Mouse (Mus musculus) hindbrain, embryonic 14.5 days (tissue): ENCODE measurements around the gene Pde4d. TPM values are rescaled to one million over a fixed set of nuclear protein-coding genes. Genes with fewer than 3 reads are reported as not detected.
A peak's percentile ranks its signal among the peaks of the same experiment; 100 is the strongest.

Experiments used
- ATAC-seq: fragments of 200-750 bp; cut with Nextera tagmentation; 2 replicates; pipeline ENCODE4 v1.8.0; 2017; ENCODE audit warnings: moderate number of reproducible peaks, mild to moderate bottlenecking, moderate TSS enrichment, moderate library complexity; ENCODE audit not compliant: low FRiP score
- DNase-seq: peaks from one replicate; pipeline ENCODE4 v3.0.0-alpha.2; 2015; ENCODE audit warnings: low spot score
- H3K27ac ChIP-seq: fragments of 300-500 bp; sonication (generic); 2 replicates; pipeline ENCODE4 v1.5.1; 2014; ENCODE audit warnings: mild to moderate bottlenecking, moderate library complexity
- H3K27me3 ChIP-seq: fragments of 300-500 bp; sonication (generic); 2 replicates; pipeline ENCODE4 v1.6.1; 2014; ENCODE audit warnings: mild to moderate bottlenecking, low read length, mixed read lengths; ENCODE audit not compliant: control insufficient read depth, insufficient read depth
- H3K36me3 ChIP-seq: fragments of 300-500 bp; sonication (generic); replicated peaks from 2 replicates; pipeline ENCODE4 v1.6.1; 2014; ENCODE audit not compliant: control insufficient read depth, insufficient read depth
- H3K4me1 ChIP-seq: fragments of 300-500 bp; sonication (generic); replicated peaks from 2 replicates; pipeline ENCODE4 v1.6.1; 2014; ENCODE audit warnings: antibody characterized with exemption, low read length, mixed read lengths; ENCODE audit not compliant: control insufficient read depth, insufficient read depth
- H3K4me2 ChIP-seq: fragments of 300-500 bp; sonication (generic); replicated peaks from 2 replicates; pipeline ENCODE4 v1.6.1; 2014; ENCODE audit warnings: mild to moderate bottlenecking, moderate library complexity
- H3K4me3 ChIP-seq: fragments of 300-500 bp; sonication (generic); replicated peaks from 2 replicates; pipeline ENCODE4 v1.5.1; 2014; ENCODE audit warnings: mild to moderate bottlenecking, low read length
- H3K9ac ChIP-seq: fragments of 300-500 bp; sonication (generic); 2 replicates; pipeline ENCODE4 v1.6.1; 2014
- H3K9me3 ChIP-seq: fragments of 300-500 bp; sonication (generic); 2 replicates; pipeline ENCODE4 v1.6.1; 2016; ENCODE audit warnings: low read length; ENCODE audit not compliant: control insufficient read depth
- WGBS: fragments of 180-500 bp; shearing (Covaris S2); extraction: QIAGEN DNeasy Blood & Tissue Kit; methylation state at CpG from one replicate; pipeline ENCODE4 v1.1.7; 2014; 5-methylcytosine and 5-hydroxymethylcytosine counted together
- polyA plus RNA-seq: library from polyadenylated mRNA; unstranded; fragments of >200 nt; fragmentation: Nextera tagmentation; extraction: Ambion mirVana; gene quantifications from 2 replicates; pipeline ENCODE4 v1.2.1, GENCODE M21; 2014

Pde4d gene
- polyA plus RNA-seq, 1 experiment from 2014 or later, result 23.2 TPM

DNA sequence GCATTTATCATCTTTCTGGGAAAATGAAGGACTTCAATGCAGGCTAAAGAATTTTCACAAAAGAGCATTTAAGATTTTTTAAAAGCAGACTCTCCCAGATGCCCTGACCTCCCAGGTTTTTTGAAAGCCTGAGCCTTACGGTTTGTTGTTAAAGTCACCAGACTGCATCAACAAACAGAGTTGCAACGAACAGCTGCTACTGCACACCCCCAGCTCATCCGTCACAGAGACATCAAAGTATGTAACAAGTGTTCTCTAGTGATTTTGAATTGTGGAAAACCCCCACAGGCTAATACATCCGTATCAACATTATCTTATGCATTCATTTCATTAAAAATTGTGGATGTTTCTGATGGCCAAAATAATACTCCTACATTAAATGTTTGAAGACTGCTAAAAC is 841.2 kb downstream of the Pde4d start:
- no peak overlapping the region for H3K4me3 ChIP-seq
- WGBS, result 29% methylated on average over 4 of the region's 4 CpGs

DNA sequence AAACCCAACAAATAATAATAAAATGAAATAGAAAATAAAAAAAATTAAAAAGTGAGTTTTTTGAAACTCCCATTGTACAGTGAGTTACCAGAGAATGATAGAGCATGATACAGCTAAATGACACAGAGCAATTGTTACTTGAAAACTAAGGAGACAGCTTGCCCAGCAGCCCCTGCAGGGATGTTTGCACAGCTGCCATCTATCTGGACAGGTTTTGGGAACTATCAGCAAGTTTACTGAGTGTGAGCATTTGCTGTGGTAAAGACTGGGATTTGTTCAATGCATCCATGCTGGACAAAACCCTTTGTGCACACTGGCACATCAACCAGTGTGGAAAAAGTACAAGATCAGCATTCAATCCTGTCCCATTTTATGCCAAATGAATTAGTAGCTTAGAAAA is 843.3 kb downstream of the Pde4d start:
- no peak overlapping the region for H3K27ac ChIP-seq
- H3K27me3 ChIP-seq, result no peaks in the 10 kb centered on the region
- no peak overlapping the region for H3K9ac ChIP-seq
- no peaks in the 10 kb centered on the region for H3K36me3 ChIP-seq
- no peak overlapping the region for H3K4me2 ChIP-seq
- no peaks in the 10 kb centered on the region for H3K9me3 ChIP-seq
- H3K4me3 ChIP-seq, result no peak overlapping the region
- peaks cover 7% of the 10 kb centered on the region for H3K4me1 ChIP-seq
- ATAC-seq (no peak), DNase-seq (no peak)

More for the DNA sequence above, 841.2 kb downstream of the Pde4d start:
- Histone ChIP-seq H3K4me2 (no peak overlapping the region), H3K4me1 (peaks cover 7% of the 10 kb centered on the region; the same call in 1 of the 2 replicates), H3K9ac (no peak overlapping the region), H3K9me3 (no peaks in the 10 kb centered on the region), H3K36me3 (no peaks in the 10 kb centered on the region), H3K27me3 (no peaks in the 10 kb centered on the region), H3K27ac (no peak overlapping the region)
- ATAC-seq (no peak), DNase-seq (no peak)

DNA sequence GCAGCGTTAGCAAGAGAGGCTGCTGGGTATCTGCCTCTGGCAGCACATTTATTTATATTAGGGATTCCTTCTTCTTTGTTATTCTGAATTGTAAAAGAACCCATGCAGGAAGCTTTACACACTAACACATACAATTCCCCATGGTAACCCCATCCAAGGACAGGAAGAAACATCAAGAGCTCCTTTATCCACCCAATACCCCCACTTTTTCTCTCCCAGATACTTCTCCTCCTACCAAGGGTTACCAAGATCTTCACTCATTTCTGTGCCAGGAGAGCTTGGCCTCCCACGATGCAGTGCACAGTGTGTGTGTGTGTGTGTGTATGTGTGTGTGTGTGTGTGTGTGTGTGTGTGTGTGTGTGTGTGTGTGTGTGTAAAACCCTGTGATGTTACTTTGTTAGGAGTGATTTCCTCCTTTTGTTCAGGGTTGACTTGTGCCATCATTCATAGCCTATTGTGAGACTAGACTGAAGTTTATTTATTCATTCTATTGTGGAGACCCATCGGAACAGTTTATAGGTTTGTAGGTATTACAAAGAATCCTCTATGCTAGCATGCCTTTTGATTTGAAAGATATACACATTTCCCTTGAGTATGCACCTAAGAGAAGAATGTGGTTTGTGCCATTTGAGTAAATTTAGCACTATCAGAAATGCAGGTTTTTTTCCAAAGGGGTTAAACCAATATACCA is 846.7 kb downstream of the Pde4d start:
- no peaks in the 10 kb centered on the region for H3K9me3 ChIP-seq
- ATAC-seq (peak; percentile 48; the same call in 1 of the 2 replicates), DNase-seq (no peak)
- no peak overlapping the region for H3K27ac ChIP-seq
- no peaks in the 10 kb centered on the region for H3K36me3 ChIP-seq
- H3K4me2 ChIP-seq, result no peak overlapping the region
- H3K4me1 ChIP-seq, result peaks cover 7% of the 10 kb centered on the region
- H3K27me3 ChIP-seq, result no peaks in the 10 kb centered on the region
- no peak overlapping the region for H3K9ac ChIP-seq
- 19% methylated on average over 3 of the region's 3 CpGs for WGBS
- H3K4me3 ChIP-seq, result no peak overlapping the region

DNA sequence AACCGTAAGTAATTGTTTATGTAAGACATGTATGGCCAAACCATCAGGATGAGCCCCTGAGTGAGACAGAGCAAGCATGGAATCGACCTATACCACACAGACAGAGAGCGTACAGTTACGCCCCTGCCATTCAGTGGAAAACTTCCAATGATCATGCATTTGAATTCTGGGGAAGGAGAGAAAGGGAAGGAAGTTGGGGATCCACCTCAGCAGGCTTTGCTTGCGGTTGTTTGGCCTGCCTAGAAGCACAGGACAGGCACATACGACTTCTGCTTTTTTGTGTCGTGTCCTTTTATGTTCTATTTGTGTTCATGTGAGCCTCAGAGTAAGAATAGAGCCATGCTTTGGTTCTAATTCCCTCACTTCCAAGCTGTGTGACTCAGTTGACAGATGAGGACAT is 849.1 kb downstream of the Pde4d start:
- H3K9ac ChIP-seq, result no peak overlapping the region
- H3K4me1 ChIP-seq, result peaks cover 7% of the 10 kb centered on the region
- 86% methylated on average over 7 of the region's 7 CpGs for WGBS
- H3K9me3 ChIP-seq, result no peaks in the 10 kb centered on the region
- H3K4me2 ChIP-seq, result no peak overlapping the region
- H3K36me3 ChIP-seq, result no peaks in the 10 kb centered on the region
- H3K27ac ChIP-seq, result no peak overlapping the region
- H3K4me3 ChIP-seq, result no peak overlapping the region
- ATAC-seq (no peak), DNase-seq (no peak)
- no peaks in the 10 kb centered on the region for H3K27me3 ChIP-seq

DNA sequence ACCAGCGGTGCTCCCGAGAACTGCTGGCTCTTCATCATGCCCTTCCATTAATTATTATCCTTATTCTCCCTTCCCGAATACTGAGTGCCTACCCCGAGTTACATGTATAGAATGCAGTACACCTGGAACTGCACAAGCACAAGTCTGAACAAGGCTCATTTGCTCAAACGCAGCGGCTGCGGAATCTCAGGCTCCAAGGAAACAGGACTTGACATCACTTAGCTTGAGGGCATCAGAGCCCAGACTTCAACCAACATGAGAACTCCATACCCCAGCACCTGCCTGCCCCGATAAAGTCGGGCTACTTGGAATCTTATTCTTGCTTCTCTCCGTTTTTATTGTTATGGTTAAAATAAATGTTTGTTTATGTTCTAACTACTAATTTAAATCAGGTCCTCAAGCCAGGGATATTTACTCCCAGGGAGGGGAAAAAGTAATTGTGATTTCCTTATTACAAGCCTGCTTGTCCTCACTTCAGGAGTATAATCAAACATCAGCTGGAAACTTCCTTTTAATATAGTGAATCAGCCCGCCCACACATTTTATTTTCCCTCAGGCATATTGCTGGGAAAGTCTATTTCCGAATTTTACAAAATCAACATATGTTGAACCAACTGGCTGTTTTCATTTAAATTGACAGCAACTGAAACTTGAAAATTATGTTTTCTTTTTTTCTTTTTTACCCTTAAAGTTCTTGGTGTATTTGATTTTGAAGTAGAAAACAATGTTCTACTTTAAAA is 849.9 kb downstream of the Pde4d start:
- WGBS, result 84% methylated on average over 12 of the region's 12 CpGs
- H3K4me2 ChIP-seq, result no peak overlapping the region
- H3K27me3 ChIP-seq, result no peaks in the 10 kb centered on the region
- no peak overlapping the region for H3K9ac ChIP-seq
- no peak overlapping the region for H3K27ac ChIP-seq
- H3K4me1 ChIP-seq, result peaks cover 5% of the 10 kb centered on the region
- H3K4me3 ChIP-seq, result no peak overlapping the region
- DNase-seq (no peak), ATAC-seq (no peak)
- H3K36me3 ChIP-seq, result no peaks in the 10 kb centered on the region
- H3K9me3 ChIP-seq, result no peaks in the 10 kb centered on the region

DNA sequence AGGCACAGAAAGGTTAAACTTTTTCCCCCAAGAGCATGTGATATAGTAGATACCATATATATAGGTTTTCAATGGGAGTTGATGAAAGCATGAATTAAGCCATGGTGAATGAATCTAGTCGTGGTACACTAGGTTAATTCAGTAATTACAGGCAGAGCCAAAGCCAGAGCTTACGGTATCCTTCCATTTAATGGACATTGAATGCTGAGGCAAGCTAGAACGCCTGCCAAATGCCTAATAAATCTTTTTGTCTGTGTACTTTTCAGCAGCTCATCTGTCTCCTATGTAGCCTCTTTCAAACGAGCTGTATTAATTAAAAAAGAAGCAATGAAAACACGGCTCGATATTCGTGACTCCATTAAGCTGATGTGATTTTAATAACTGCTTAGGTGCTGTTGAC is 862.8 kb downstream of the Pde4d start:
- H3K27me3 ChIP-seq, result no peaks in the 10 kb centered on the region
- no peaks in the 10 kb centered on the region for H3K9me3 ChIP-seq
- DNase-seq (peak; percentile 36), ATAC-seq (no peak)
- H3K4me3 ChIP-seq, result no peak overlapping the region
- H3K36me3 ChIP-seq, result no peaks in the 10 kb centered on the region
- 40% methylated on average over 7 of the region's 7 CpGs for WGBS
- no peak overlapping the region for H3K9ac ChIP-seq
- no peak overlapping the region for H3K4me2 ChIP-seq
- no peak overlapping the region for H3K27ac ChIP-seq
- no peaks in the 10 kb centered on the region for H3K4me1 ChIP-seq

DNA sequence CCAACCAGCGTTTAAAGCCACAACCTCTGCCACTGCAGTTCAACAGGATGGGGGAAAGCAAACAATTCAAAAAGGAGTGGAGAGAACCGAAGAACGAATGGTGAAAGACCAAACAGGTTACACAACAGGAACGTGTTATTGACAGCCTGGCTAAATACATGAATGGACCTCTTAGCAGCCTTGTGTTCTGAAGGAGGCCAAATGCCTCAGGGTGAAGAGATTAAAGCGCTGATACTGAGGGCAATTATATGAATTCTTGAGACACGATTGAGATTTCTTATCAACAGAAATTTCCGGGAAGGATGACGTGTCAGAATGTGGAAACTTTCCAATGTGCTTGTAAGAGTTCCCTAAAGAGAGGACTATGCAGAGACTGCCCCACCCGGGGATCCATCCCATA is 865.9 kb downstream of the Pde4d start:
- no peak overlapping the region for H3K9ac ChIP-seq
- no peaks in the 10 kb centered on the region for H3K4me1 ChIP-seq
- no peak overlapping the region for H3K4me2 ChIP-seq
- 84% methylated on average over 9 of the region's 9 CpGs for WGBS
- H3K27ac ChIP-seq, result no peak overlapping the region
- no peak overlapping the region for H3K4me3 ChIP-seq
- DNase-seq (no peak), ATAC-seq (no peak)
- H3K9me3 ChIP-seq, result no peaks in the 10 kb centered on the region
- no peaks in the 10 kb centered on the region for H3K36me3 ChIP-seq
- H3K27me3 ChIP-seq, result no peaks in the 10 kb centered on the region

DNA sequence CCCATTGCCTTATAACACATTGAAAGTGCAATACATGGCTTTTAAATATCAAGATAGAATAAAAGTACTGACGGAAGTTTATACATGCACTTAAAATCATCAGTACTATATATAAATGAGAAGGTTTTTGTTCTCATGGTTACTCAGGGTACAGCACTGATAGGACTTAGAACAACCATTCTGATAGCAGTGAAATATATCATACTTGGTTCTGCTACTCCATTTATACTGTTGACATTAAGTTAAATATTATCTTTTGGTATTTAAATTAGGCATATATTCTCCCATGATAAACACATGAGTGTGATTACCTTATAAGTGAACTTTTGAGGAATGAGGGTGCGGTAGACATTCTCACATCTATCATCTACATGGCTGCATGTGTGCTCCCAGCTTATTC is 867.9 kb downstream of the Pde4d start:
- no peak for ATAC-seq
- Histone ChIP-seq H3K4me2 (no peak overlapping the region), H3K9me3 (no peaks in the 10 kb centered on the region), H3K9ac (no peak overlapping the region), H3K4me1 (no peaks in the 10 kb centered on the region), H3K4me3 (no peak overlapping the region), H3K36me3 (no peaks in the 10 kb centered on the region), H3K27ac (no peak overlapping the region), H3K27me3 (no peaks in the 10 kb centered on the region)
- over 99% methylated on average over 2 of the region's 2 CpGs for WGBS
- no peak for DNase-seq

DNA sequence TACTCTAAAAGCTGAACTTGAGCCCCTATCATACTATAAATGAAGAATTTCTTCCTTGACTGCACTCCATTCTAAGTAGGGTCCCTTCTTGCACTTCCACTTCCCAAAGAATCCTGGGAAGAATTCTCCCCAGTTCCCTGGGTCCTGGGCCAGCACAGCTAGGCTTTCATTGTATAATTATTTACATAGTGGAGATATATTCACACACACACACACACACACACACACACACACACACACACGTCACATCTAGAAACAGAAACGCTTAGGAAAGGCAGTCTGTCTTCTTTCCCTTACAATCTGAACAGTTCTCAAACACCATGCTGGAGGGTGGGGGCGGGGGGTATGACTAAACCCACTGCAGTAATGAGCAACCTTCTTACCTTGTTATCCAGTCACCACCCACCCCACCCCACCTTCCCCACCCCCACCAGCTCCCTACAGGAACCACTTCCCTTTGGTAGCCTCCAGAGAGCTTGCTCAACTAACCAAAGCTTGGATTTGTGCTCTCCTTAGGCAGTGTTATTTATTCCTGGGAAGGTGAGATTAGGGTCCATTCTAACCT is 868.8 kb downstream of the Pde4d start:
- H3K9ac ChIP-seq, result no peak overlapping the region
- no peak overlapping the region for H3K27ac ChIP-seq
- no peaks in the 10 kb centered on the region for H3K27me3 ChIP-seq
- H3K36me3 ChIP-seq, result no peaks in the 10 kb centered on the region
- ATAC-seq (no peak), DNase-seq (no peak)
- WGBS, result 77% methylated on average over 3 of the region's 3 CpGs
- H3K4me2 ChIP-seq, result no peak overlapping the region
- no peaks in the 10 kb centered on the region for H3K9me3 ChIP-seq
- H3K4me1 ChIP-seq, result no peaks in the 10 kb centered on the region
- no peak overlapping the region for H3K4me3 ChIP-seq
